Comparison of ENCODE assay signal across 10 mouse cellular contexts in the genomic region with DNA sequence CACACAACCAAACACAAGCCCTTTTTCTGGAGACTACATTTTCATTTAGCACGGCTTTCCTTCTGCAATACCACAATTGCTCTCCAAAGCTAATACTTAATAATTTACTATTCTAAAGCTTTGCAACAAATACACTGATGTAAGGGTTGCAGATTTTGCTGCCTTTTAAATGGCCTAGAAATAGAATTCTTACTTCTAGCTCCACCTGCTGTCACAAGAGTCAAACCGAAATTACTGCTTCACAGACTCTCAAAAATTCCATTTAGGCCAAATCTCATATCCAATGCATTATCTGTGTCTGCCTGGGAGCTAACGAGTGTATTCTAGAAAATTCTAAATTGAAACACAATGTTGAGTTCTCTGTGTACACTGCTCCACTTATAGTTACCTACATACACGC. TPM values are rescaled to one million over a fixed set of nuclear protein-coding genes. Genes with fewer than 3 reads are reported as not detected.
DNase-seq lines count a peak whose midpoint lies in the region; ATAC-seq and TF ChIP-seq lines count a peak whose summit lies in the region.
"Had no signal": no experiment of that assay in that cellular context is flagged by ENCODE, and none has a peak within 500 bp of the region (broad histone marks: within the 10 kb centered on the region; RNA-seq: fewer than 3 reads in every experiment).

No protein-coding gene starts in this region.

- peak; percentile 38 for DNase-seq in cerebellum, adult 9-10 months
- no peak for DNase-seq in cerebellum, adult 11-12 months
- peak; percentile 73 for DNase-seq in hindbrain, embryonic 14.5 days (ENCODE audit: low spot score)
- DNase-seq in hindbrain, embryonic 11.5 days (ENCODE audit: low spot score): no peak
- peak; percentile 43 for DNase-seq in lung, postnatal 0 days (ENCODE audit: low spot score)
- no peak for DNase-seq in lung, postnatal 14 days
- peak; percentile 24 for DNase-seq in retina, embryonic 14.5 days (ENCODE audit: low spot score)
- DNase-seq in adrenal gland, postnatal 25 days: no peak
- DNase-seq: thymus, postnatal 4 days had no signal

- no peaks in the 10 kb centered on the region for H3K9me3 ChIP-seq in hindbrain, embryonic 14.5 days (ENCODE audit: control insufficient read depth, low read length)
- no peaks in the 10 kb centered on the region for H3K9me3 ChIP-seq in hindbrain, embryonic 11.5 days (ENCODE audit: control insufficient read depth, low read length)
- no peaks in the 10 kb centered on the region for H3K9me3 ChIP-seq in lung, postnatal 0 days (ENCODE audit: low read length)

- ATAC-seq in hindbrain, embryonic 14.5 days (ENCODE audit: low FRiP score): no peak
- no peak for ATAC-seq in hindbrain, embryonic 11.5 days (ENCODE audit: low FRiP score)
- no peak for ATAC-seq in lung, postnatal 0 days
- ATAC-seq: intestine, embryonic 16.5 days had no signal

- WGBS in hindbrain, embryonic 14.5 days: 80% methylated on average over 4 of the region's 4 CpGs
- 90% methylated on average over 4 of the region's 4 CpGs for WGBS in hindbrain, embryonic 11.5 days
- 81% methylated on average over 4 of the region's 4 CpGs for WGBS in lung, postnatal 0 days

- H3K36me3 ChIP-seq in hindbrain, embryonic 14.5 days (replicated peaks; ENCODE audit: control insufficient read depth, insufficient read depth): no peaks in the 10 kb centered on the region
- no peaks in the 10 kb centered on the region for H3K36me3 ChIP-seq in hindbrain, embryonic 11.5 days (ENCODE audit: control insufficient read depth, insufficient read depth, low read length)
- H3K36me3 ChIP-seq in lung, postnatal 0 days (ENCODE audit: insufficient read depth, low read length): no peaks in the 10 kb centered on the region

- H3K4me3 ChIP-seq in hindbrain, embryonic 14.5 days (replicated peaks; ENCODE audit: low read length): no peak overlapping the region
- H3K4me3 ChIP-seq in hindbrain, embryonic 11.5 days (ENCODE audit: low read depth, low read length): no peak overlapping the region
- no peak overlapping the region for H3K4me3 ChIP-seq in lung, postnatal 0 days (ENCODE audit: low read depth, low read length)

- TF ChIP-seq EP300 in lung, postnatal 0 days (IDR thresholded peaks at IDR 0.05): no peak

- H3K4me1 ChIP-seq in hindbrain, embryonic 14.5 days (replicated peaks; ENCODE audit: control insufficient read depth, insufficient read depth, low read length): 0 out of 2 replicates have a peak, but pooled peaks cover 4% of the 10 kb centered on the region
- no peaks in the 10 kb centered on the region for H3K4me1 ChIP-seq in hindbrain, embryonic 11.5 days (replicated peaks; ENCODE audit: control insufficient read depth, insufficient read depth, low read length)
- H3K4me1 ChIP-seq in lung, postnatal 0 days (ENCODE audit: insufficient read depth, low read depth, low read length): no peaks in the 10 kb centered on the region

- no peak overlapping the region for H3K27ac ChIP-seq in hindbrain, embryonic 14.5 days
- H3K27ac ChIP-seq in hindbrain, embryonic 11.5 days (ENCODE audit: low read depth, low read length): no peak overlapping the region
- no peak overlapping the region for H3K27ac ChIP-seq in lung, postnatal 0 days (ENCODE audit: low read length)

- H3K27me3 ChIP-seq in hindbrain, embryonic 14.5 days (ENCODE audit: control insufficient read depth, insufficient read depth, low read length): no peaks in the 10 kb centered on the region
- H3K27me3 ChIP-seq in hindbrain, embryonic 11.5 days (ENCODE audit: control insufficient read depth, insufficient read depth, low read length): no peaks in the 10 kb centered on the region
- no peaks in the 10 kb centered on the region for H3K27me3 ChIP-seq in lung, postnatal 0 days (replicated peaks; ENCODE audit: insufficient read depth, low read length)

- TF ChIP-seq CTCF in lung, postnatal 0 days (IDR thresholded peaks at IDR 0.05): peak; percentile 50

- H3K4me2 ChIP-seq in hindbrain, embryonic 14.5 days (replicated peaks): no peak overlapping the region
- no peak overlapping the region for H3K4me2 ChIP-seq in hindbrain, embryonic 11.5 days (replicated peaks; ENCODE audit: low read depth, low read length)
- H3K4me2 ChIP-seq in lung, postnatal 0 days (replicated peaks; ENCODE audit: low read depth, low read length): no peak overlapping the region

- no peak overlapping the region for H3K9ac ChIP-seq in hindbrain, embryonic 14.5 days
- H3K9ac ChIP-seq in hindbrain, embryonic 11.5 days (ENCODE audit: low read depth, low read length): no peak overlapping the region
- H3K9ac ChIP-seq in lung, postnatal 0 days (replicated peaks; ENCODE audit: low read depth): no peak overlapping the region

RNA-seq across cellular contexts. Expression of a gene that starts 23.3 kb away (rescaled TPM):
- polyA plus RNA-seq in hindbrain, embryonic 14.5 days (2014; fragmentation: Nextera tagmentation; extraction: Ambion mirVana): 5.9 and 6.4 TPM in 2 replicates
- polyA plus RNA-seq in hindbrain, embryonic 11.5 days (2014; fragmentation: Nextera tagmentation; extraction: Ambion mirVana): 22.9 and 25.6 TPM in 2 replicates
- polyA plus RNA-seq in lung, postnatal 0 days (2015; fragmentation: Nextera tagmentation; extraction: Ambion mirVana): 2.2 and 2.7 TPM in 2 replicates
- total RNA-seq in adrenal gland, postnatal 25 days (2021): 0.82 and 1.7 TPM in 2 replicates

RNA-seq across cellular contexts. Expression of a gene that starts 23.3 kb away (rescaled TPM):
- 49.0 and 49.2 TPM in 2 replicates for polyA plus RNA-seq in hindbrain, embryonic 14.5 days (2014; fragmentation: Nextera tagmentation; extraction: Ambion mirVana)
- polyA plus RNA-seq in hindbrain, embryonic 11.5 days (2014; fragmentation: Nextera tagmentation; extraction: Ambion mirVana): 75.1 and 81.5 TPM in 2 replicates
- 14.2 and 17.2 TPM in 2 replicates for polyA plus RNA-seq in lung, postnatal 0 days (2015; fragmentation: Nextera tagmentation; extraction: Ambion mirVana)
- 15.8 and 18.6 TPM in 2 replicates for total RNA-seq in adrenal gland, postnatal 25 days (2021)

Comparison
In these comparisons a context has a peak if more than half of its experiments do, and no peak if none do; other contexts are left out.
1. DNase-seq: peak in cerebellum, adult 9-10 months (single experiment), hindbrain, embryonic 14.5 days (single experiment), lung, postnatal 0 days (single experiment) and retina, embryonic 14.5 days (single experiment); none in cerebellum, adult 11-12 months (single experiment), hindbrain, embryonic 11.5 days (single experiment), lung, postnatal 14 days (single experiment) and adrenal gland, postnatal 25 days (single experiment).